Mouse (Mus musculus): ENCODE data around the gene Dok5.

DNA sequence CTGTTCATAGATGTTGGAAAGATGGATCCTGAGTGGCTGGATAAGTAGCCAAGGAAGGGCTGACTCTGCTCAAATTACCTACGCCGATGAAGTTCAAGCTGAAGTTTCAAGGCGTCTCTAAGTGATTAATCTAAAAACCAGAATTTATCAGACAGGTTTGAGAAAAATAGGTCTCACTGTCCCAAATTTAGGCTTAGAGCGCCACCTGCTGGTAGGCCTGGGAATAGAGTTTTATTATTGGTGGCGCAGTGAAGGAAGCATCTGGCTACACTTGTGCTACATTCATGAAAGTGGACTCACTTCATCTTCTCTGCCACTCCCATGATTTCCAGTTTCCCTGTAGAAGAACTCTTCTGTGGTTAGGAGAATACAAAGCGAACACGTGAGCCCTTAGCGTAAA, 141.8 kb downstream of the Dok5 start:
- TF ChIP-seq ELF1 (IDR thresholded peaks at IDR 0.05; ENCODE audit: low read depth, low read length) (no peak), POLR2AphosphoS5 (IDR thresholded peaks at IDR 0.05; ENCODE audit: borderline replicate concordance, low read depth, low read length) (no peak), GATA1 (IDR thresholded peaks at IDR 0.05; ENCODE audit: low read depth, low read length) (no peak), POLR2A (IDR thresholded peaks at IDR 0.05; ENCODE audit: control insufficient read depth in 1 of 2, insufficient read depth in 1 of 2, low read depth in 1 of 2, low read length in 2 of 2, poor library complexity in 1 of 2) (no peak), EP300 (IDR thresholded peaks at IDR 0.05; ENCODE audit: low read depth in 1 of 2, low read length in 2 of 2) (no peak), MXI1 (IDR thresholded peaks at IDR 0.05; ENCODE audit: low read depth, low read length) (no peak)
